Mouse (Mus musculus) NIH3T3 (cell line): Measurements from ENCODE around the gene Cpne2.

Experiments used
- DNase-seq: peaks from one replicate; pipeline ENCODE4 v3.0.0-alpha.2; 2012; ENCODE audit warnings: low read depth

Cpne2 gene

DNA sequence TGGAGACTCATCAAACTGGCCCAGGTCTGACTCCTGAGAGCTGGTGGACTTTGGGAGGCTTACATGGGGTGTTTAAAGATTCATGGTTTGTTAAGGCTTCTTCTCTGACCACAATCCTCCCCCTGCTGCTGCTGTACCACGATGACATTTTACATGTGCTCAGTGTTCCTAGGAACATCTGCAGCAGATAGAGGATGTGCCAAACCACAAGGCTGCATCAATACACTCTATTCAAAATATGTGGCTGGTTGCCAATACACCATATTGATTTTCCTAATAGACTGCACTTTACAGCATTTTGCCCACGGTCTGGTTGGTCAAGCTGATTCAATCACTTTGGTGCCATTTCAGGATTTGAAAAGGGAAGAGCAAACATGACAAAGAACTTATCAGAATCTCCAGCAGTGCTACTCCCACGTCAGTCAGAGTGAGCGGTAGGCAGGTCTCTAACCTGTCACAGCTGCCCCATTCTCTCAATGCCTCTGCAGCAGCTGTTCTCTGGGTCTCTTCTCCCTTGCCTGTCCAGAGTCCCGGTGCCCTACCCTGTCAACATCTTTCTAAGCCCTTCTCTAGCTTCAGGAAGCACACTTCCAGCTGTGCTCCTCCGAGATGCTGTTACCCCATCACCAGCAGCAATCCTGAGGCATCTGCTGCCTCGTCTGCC, 49.2 kb downstream of the Cpne2 start:
- DNase-seq = peak; percentile 65

DNA sequence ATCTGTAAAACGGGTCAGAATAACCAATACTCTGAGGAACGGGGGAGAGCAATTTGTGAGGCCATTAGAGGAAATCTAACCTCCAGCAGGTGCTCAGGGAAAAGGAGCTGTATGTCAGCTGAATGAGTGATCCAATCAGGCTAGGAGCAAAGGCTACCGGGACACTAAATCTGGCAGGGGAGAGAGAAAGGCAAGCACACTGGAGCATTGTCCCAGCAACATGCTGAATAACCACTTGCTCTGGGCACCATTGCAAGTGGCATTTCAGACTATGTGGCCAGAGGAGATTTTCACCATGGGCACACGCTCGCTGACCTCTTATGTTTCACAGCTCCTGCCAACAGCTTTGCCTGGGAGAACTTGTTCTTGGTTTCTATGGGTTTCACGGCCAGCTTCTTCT, 49.8 kb downstream of the Cpne2 start:
- DNase-seq = no peak

DNA sequence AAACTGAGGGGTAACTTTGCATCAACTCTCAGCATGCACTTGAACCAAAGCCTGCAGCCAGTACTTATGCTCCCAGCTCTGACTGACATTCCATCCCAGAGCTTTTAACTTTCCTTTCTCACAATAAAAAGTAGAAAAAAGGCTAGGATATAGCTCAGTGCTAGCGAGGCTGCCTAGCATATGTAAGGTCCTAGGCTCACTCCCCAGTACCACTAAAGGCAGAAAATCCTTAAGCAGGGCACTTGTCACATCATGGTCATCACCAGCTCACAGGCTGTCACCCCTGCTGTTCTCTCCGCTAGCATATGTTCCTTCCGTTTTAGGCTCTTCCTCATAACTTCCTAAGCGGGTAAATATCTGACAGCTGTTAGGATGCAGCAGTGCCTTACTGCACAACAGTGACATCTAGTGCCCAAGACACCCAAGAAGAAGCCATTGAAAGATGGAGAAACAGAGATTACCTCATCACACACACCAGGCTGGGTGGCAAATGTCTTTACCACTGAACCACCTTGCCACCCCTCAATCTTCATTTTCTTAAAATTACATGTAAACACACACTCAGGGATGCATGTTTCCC, 51.5 kb downstream of the Cpne2 start:
- peak; percentile 80 for DNase-seq

DNA sequence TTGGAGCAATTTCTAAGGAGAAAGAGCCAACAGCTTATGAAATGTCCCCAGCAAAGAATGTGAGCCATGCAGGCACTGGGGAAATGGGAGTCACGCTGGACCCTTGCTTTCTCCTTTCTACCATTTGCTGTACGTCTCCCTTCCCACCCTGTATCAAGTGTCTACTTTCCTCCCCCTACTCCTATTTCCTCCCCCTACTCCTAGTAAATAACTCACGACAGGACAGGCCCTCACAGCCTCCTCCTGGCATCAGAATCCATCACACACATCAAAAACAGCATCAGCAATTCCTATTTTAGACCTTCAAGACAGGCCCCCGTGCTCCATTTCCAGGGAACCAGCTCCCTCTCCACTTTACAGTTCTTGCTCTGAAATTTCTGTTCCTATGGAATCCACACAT, 58.9 kb downstream of the Cpne2 start:
- DNase-seq = no peak

DNA sequence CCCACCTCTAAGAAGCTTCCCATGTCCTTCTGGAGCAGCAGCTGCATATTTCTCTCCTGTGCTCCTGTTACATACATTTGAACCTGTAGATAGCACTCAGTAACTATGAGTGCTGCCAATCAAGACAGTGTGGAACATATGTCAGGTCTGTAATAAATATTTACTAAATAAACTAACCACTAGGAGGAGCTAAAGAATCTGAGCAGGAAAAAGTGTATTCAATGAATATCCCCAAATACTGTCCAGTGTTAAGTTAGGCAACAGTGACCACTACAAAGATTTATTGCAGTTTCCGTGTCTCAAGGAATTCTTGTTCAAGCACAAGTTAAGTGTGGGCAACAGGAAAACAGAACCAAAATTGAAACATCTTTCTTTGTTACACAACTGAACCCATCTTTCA, 61.4 kb downstream of the Cpne2 start:
- peak; percentile 67 for DNase-seq

DNA sequence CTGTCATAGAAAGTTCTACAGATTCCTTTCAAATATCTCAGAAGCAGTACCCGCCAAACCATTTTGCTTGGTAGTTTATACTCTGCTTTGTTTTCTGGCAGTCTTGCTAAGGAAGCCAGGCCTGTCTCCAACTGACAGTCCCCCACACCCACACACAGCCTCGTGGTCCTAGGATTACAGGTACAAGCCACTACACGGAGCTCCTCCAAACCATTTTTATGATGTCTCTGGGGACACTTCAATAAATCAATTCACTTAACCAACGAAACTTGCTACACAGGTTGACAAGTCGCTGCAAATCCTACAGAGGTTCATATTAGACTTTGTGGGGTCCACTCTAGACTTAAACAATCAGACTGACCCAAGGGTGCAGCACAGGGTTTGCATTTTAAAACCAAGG, 67.7 kb downstream of the Cpne2 start:
- no peak for DNase-seq

DNA sequence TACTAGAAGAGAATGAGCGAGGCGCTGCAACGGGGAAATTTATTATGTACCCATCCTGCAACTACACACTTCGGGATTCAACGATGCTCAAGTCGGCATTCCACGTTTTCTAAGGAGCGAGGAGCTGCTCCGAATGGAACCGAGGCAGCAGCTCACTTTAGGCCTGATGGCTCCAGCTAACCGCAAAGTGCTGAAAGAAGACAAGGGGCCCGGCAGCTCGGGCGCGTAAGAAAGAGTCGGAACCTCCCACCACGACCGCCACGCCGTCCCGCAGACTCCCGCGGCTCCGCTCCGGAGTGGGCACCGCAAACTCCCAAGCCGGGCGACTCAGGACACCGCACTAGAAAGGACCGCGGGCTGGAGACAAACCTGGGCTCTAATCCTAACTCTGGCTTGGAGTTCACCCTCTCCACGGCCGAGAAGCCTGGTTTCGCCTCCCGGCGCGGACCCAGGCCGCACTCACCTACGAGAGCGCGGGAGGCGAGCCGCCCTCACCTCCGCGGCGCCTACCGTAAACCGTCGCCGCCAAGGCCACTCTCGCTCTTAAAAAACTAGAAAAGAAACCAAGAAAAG, 68.3 kb downstream of the Cpne2 start:
- peak; percentile 29 for DNase-seq

DNA sequence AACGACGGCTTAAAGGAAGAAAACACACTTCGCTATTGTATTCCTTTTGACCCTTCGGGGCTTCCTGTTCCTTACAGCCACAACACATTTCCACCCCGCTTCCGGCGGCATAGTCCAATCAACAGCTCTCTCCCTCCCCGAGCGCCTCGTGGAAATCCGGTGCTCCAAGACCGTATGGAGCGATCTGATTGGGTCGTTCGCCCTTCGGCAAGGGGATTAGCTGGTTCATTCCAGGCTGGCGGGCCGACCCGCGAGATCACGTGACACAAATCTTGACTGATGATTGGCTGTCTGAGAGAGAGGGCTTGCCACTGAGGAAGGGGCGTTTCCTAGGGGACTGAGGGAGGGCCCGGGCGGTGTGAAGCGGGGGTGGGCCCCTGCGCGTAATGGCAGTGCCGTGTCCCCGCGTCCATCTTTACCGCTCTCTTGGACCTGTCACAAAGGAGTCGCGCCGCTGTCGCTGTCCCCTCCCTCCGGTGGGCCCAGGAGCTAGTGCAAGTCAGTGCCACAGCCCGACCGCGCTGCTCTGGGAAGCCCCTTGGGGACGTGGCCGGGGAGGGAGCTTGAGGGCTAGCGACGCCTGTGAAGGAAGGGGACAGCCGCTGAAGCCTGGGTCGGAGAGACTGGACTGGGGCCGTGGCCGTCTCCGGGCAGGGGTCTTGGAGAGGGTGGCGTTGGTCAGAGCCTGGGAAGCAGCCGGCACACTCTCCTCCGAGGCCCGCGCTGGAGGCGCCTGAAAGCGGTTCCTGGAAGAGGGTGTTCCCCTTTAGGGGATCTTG, 69.0 kb downstream of the Cpne2 start, which contains the start of the genes Rspry1 and Fam192a:
Gene Rspry1, plus strand, starts transcription at position 331 of the 779 bp plus-strand sequence.
Gene Fam192a, minus strand, starts transcription at position 391 of the 779 bp plus-strand sequence.
- peak; percentile 100 for DNase-seq

DNA sequence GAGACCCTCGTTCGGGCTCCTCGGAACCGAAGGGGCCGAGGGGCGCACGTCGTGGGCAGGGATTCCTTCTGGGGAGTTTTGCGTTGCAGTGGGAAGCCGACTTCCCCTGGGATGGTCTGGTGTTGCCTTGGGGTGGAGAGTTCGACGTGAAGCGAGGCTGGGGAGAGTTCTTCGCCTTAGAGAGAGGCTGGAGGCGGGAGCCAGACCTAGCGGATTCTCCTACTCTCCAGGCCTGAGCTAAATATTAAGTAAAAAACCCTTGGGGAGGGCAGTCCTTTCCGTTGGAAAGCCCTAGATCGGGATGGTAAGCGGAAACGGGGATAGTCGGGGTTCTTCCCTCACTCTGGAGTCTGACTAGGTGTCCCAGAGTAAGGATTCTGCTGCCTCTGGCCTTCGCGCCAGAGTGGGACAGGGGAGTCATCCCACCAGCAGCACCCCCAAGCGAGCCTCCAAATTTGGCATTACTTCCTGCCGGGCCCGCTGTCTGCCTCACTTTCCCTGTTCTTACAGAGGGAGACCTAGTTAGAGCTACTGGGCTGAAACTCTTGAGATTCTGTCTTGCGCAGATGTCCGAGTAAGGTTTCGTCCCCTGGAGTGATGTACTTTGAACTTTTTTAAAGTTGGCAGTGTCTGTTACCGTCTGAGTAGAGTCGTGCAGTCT, 69.8 kb downstream of the Cpne2 start:
- peak; percentile 49 for DNase-seq

DNA sequence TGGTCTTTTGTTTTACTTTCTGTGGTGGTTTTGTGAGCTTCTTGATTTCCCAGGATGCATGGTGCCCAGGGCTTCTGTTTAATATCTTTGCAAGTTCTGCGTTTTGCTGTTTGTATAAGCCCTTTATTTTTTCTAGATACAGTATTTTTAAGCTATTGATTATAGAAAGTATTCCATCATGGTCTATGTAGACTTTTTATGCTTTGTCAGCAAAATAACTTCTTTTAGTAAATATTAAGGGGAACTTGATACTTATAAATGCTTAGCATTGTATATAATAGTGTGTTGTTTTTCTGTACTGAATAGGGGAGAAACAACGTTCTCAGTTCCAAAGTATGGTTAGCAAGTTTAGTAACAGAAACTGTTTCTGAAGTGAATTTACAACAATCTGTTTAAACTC, 71.2 kb downstream of the Cpne2 start:
- no peak for DNase-seq

DNA sequence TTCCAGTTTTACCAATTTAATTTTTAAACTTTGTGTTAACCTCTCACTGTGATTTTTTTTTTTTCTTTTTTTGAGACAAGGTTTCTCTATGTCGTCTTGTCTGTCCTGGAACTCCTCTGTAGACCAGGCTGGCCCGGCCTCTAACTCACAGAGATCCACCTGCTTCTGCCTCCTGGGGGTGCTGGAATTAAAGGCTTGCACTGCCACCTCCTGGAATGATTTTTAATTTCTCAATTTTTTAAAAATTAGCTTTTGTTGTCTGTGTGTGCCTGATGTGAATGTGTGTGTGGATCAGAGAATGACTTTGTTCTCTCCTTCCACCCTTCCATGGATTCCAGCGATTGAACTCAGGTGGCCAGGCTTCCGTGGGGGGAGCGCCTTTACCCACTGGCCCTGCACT, 74.3 kb downstream of the Cpne2 start:
- DNase-seq = peak; percentile 25
